Mouse (Mus musculus) heart, postnatal 10 days (tissue): Measurements from ENCODE around the gene Prkg2. TPM values are rescaled to one million over a fixed set of nuclear protein-coding genes. Genes with fewer than 3 reads are reported as not detected.

Experiments used
- DNase-seq, 2 experiments: peaks; one replicate each; pipeline ENCODE4 v3.0.0; 2021
- intact Hi-C: fragments of 180-260 bp; cut with DNase I; formaldehyde crosslinking; loops from one replicate; pipeline ENCODE4 v1.15.1; 2025
- total RNA-seq, 2 experiments: library from RNA; stranded (reverse); gene quantifications; 2 replicates each; pipeline ENCODE4 v1.2.3; 2021

The Prkg2 gene
- total RNA-seq, 2 experiments from 2014 or later: 0.45 to 0.48 TPM

DNA sequence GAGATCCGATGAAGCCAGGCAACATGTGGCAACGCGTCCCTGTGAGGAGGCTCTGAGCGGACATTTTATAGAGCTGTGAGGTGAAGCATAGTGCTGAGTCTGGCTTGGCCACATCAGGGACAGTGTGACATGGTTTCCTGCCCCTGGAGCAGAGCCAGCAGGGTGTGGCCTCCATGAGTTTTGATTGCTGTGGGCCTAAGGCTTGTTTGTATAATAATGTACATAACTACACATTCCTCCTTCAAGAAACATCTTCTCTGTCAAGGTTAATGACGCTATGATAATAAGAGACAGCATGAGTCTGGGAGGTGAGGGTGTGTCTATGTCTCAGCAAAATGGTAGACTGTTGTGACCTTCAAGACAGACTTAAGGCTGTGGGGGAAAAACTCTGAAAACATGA lies 118.4 kb downstream of the Prkg2 start:
- intact Hi-C loops: no loop called here
- no peak for DNase-seq

DNA sequence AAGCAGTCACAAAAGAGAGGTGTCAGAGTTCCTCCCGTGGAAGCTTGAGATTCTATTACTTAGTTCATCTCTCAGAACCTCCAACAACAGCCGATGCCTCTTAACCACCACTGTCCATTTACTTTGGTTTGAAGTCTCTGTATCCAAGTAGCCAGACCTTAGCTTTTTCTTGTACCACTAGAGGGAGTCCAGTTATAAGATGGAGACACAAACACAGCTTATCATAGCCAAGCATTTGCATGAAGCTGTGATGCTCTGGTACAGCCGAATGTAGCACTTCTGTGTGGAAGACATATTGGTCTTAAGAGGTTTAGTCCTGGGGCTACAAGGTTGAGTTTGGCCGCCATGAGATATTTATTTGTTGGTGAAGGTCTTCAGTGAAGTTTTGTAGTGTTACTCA lies 134.8 kb downstream of the Prkg2 start:
- intact Hi-C loops: loop anchor here (10.0 kb wide), 1 partner anchor 252 kb away; no protein-coding TSS in a partner anchor
- peak; percentile 5 to 7 for DNase-seq

DNA sequence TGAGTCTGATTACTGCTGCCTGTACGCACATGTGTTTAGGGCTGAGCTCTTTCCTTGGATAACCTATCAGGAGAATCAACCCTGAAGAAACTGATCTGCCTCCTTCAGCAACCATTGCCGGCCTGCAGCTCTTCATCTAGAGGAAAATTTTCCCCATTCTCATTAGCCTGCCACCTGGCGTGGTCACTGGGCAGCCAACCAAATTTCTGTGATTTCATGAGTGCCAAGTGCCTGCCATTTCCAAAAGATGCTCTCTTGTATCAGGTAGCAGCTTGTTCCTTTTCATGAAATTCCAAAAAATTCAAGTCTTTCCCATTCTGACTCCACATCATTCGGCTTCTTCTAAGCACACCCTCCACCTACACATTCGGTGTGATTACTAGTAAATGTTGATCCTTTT lies 136.2 kb downstream of the Prkg2 start:
- no peak for DNase-seq
- intact Hi-C loops: loop anchor here (10.0 kb wide), 1 partner anchor 254 kb away; no protein-coding TSS in a partner anchor

DNA sequence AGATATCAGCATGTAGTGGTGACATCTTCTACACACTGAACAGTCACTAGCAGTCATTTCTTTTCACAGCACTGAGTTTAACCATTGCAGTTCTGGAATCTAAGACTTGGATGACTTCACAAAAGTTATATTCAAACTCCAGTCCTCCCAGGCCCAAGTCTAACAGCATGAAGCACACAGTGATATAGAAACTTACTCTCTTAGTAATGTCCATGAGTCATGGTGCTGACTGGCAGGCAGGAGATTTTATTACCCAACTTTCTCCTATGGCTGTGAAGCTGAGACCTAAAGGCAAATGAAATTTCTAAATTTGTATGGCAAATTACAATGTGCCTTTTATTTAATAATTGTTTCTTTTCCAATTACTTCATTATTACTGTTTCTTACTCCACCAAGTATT lies 139.2 kb downstream of the Prkg2 start:
- intact Hi-C loops: no loop called here
- DNase-seq: no peak

DNA sequence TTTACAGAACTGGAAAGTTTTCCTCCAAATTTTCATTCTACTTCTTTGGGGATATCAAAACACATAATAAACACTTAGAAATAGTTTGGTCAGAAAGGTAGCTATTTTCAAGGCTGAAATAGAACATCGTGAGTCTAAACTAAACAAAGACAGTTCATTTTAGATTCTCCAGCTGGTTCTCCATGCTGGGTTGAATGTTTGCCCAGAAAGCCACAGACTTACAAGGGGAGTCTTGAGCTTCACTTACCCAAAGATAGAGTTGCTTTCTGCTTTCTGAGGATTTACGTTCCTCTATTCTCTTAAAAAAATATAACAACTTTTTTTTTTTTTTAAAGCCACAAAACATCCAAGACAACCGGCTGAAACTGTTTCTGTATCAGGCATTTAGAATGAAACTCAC lies 142.9 kb downstream of the Prkg2 start:
- intact Hi-C loops: no loop called here

DNA sequence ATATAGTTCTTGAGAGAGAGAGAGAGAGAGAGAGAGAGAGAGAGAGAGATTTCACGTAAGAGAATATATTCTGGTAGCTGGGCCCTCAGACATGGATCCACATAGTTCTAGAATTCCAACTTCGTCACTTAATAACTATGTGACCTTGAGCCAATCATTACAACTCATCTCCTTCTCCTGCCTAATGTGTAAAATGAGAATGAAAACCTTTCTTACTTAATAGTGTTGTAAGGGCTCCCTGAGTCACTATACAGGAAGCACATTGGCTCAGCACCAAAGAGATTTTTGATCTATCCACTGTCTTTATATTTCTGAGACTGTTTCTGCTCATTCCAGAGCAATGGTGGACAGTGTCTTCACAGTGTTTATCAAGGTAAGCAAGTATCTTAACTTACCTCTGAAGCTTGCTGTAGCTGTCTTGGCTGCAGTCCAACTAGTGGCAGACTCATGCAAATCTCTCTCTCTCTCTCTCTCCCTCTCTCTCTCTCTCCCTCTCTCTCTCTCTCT lies 146.6 kb downstream of the Prkg2 start:
- intact Hi-C loops: no loop called here
- no peak for DNase-seq

More for the DNA sequence above, 142.9 kb downstream of the Prkg2 start:
- no peak for DNase-seq

DNA sequence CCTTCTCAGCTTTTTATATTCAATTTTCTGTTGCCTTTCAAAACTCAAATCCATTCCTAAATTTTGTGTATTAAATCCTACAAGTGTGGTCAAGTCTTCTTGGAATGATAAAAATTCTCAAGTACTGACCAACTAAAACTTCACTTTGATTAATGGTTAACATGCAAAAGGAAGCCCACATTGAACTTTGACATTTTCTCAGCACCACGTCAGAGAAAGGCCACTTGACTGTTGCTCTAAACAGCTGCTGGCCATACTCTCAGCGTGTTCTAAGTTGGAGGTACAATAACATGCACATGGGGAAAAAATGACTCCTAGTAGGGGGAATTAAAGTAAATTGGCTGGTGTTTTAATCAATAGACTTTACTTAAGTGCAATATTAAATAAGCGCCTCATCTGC lies 155.1 kb downstream of the Prkg2 start:
- no peak for DNase-seq
- intact Hi-C loops: no loop called here

Other genes with a start within 250 kb of the Prkg2 start
- gene Bmp3, start 182.9 kb downstream of the Prkg2 start, total RNA-seq: under 1 TPM; 0.26 to 0.37 TPM